Mouse (Mus musculus): ENCODE measurements around the gene Cd300a.

- TF ChIP-seq POLR2A (IDR thresholded peaks at IDR 0.05; ENCODE audit: borderline replicate concordance, extremely low read depth, insufficient read depth, insufficient read length, poor library complexity, severe bottlenecking) = no peak
- TF ChIP-seq CTCF (IDR thresholded peaks at IDR 0.05; ENCODE audit: borderline replicate concordance, extremely low read depth, insufficient read depth, insufficient read length) = no peak
Measured at GRCm38 (mm10) chr11:114852311-114853173, 37.3 kb upstream of the Cd300a start.
